Mouse (Mus musculus) CH12.LX (cell line): ENCODE measurements around the gene Nek2.

Experiments
- KAT2A ChIP-seq: IDR thresholded peaks from 2 replicates; pipeline ENCODE4 v1.6.1; 2012; ENCODE audit warnings: low read length, improper control_type of control experiment, inconsistent platforms; ENCODE audit not compliant: insufficient replicate concordance
- MYC ChIP-seq: IDR thresholded peaks from 2 replicates; pipeline ENCODE4 v1.6.1; 2011; ENCODE audit warnings: low read depth, mild to moderate bottlenecking, improper control_type of control experiment, low read length

- TF ChIP-seq MYC (no peak), KAT2A (no peak)
Observed at GRCm38 (mm10) chr1:191856886-191857651, 35.8 kb downstream of the Nek2 start.
